Mouse (Mus musculus) frontal cortex, adult (tissue): ENCODE measurements around the gene Pdcd6.

Experiments used
- ATAC-seq: cut with Nextera tagmentation; 2 replicates; pipeline ENCODE4 v1.9.2; 2017; ENCODE audit warnings: mild to moderate bottlenecking, moderate library complexity, mixed read lengths; ENCODE audit not compliant: low TSS enrichment

Pdcd6 gene

DNA sequence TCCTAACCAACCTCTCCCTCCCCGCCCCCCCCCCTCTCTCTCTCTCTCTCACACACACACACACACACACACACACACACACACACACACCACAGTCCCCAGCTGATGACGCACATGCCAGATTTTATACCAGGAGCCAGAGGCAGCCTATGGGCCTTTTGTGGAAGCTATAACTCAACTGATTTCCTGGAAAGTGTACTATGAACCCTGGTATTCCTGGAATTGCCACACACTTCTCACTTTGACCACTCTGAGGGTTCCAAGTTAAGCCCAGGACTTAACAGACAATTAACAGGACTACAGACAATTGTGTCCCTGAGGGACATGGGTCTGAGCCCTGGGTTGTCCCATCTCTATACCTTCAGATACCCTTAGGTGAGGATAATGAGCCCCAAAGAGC is 35.1 kb downstream of the Pdcd6 start:
- ATAC-seq, result no peak

DNA sequence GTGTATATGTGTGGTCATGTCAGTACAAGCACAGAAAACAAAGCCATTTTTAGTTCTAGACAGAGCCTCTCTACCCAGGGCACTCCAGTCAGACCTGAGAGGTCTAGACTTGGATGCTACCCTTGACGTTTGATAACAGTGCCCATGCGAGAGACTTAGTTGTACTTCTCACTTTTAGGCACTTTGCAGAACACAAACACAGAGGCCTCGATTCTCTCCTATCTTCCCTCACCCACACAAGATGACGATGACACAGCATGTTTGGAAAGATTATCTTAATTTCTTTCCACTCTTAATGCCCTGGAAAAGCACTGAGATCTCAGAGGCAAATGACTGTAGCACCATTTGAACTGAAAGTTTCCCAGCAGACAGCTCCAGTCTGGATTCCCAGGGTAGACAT is 41.7 kb downstream of the Pdcd6 start:
- ATAC-seq, result no peak

DNA sequence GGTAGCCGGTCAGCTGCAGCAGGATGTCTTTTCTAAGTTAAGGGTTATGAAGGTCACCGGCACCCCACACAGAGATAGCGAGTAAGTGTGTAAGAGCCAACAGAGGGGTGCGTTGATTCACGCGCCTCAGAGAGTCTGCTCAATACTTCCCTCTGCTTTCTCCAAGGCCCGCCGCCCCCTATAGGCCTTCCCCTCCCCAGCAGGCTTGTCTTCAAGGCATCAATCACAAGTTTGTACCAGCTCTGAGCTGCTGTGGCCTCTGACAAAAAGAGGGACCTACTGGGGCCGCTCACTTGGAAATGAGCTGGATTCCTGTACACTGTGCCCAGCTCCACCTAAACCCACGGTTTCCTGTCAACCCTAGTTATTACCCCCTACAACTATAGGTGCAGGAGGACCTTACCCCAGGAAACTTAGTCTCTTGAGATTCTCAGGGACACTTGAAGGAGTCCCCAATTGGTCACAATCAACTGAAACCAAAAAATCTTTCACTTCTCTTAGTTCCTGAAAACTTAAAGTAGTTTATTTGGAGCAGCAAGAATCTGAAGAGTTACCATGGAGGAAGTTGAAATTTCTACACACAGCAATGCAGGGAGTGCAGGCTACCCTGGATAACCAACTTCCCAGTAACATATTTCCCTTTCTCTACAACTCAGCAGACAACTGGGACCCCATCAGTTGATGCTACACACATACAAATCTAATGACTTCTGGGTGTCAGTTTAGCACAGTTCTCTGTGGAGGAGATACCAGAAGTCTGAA is 57.0 kb downstream of the Pdcd6 start:
- peak; percentile 70 for ATAC-seq

DNA sequence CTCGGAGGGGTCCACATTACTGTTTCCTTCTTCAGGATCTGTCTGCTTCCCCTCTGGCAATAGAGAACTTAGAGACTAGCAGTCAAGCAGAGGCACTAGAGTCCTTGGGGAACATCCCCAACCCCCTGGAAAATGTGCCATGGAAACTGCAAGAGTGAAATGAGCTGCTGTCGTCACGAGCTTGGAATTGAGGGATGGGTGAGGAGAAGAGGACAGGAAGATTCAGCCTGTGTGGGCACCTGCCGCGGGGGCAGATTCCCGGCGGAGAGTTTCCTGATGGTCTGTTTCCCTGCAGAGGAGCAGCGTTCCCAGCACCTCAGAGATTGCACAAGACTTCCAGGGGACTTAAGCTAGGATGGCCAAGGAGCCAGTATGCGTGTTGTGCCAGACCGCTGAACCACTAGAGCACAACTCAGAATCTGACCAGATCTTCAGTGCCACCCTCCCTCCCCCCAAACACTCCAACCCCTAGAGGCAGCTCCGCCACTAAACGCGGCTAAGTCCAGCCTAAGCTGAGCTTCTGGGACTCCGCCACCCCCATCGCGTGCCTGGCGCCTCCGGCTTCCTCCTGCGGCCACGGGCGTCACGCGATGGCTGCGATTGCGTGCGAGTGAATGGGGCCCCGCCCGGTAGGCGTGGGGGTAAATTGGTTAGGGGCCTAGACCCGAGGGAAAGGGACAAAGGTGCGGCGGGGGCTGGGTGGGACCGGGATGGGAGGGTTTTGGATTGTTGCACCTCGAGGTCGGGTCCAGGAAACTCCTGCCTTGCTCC is 57.7 kb downstream of the Pdcd6 start:
- ATAC-seq, result peak; percentile 86
